Mouse (Mus musculus): ENCODE results near the gene Tmem161a. TPM values are rescaled to one million over a fixed set of nuclear protein-coding genes. Genes with fewer than 3 reads are reported as not detected.
A peak's percentile ranks its signal among the peaks of the same experiment; 100 is the strongest.

The Tmem161a gene
- 100 to 1,000 TPM in 1 of 2 experiments, 10 to 100 TPM in 1; 99.2 to 103 TPM for total RNA-seq (2021)

- DNase-seq, result peak; percentile 86 to 90
- intact Hi-C loops (cut with DNase I), result loop anchor here (2.0 kb wide), 1 partner anchor 41 kb away; the partner anchor contains the start of gene Nr2c2ap
These were observed at the start of gene Tmem161a for GRCm38 (mm10) chr8:70172043-70172681. Tmem161a (plus strand) TSS chr8:70172356.

- intact Hi-C loops (cut with DNase I), result loop anchor here (2.0 to 5.0 kb wide), 2 partner anchors 206 to 248 kb away; no protein-coding TSS in a partner anchor
- no peak for DNase-seq
These were observed 49.3 kb upstream of the Tmem161a start for GRCm38 (mm10) chr8:70122863-70123262.

GRCm38 (mm10) chr8:70124992-70125391, 47.2 kb upstream of the Tmem161a start:
- intact Hi-C loops (cut with DNase I), result loop anchor here (5.0 kb wide), 1 partner anchor 208 kb away; no protein-coding TSS in a partner anchor
- no peak for DNase-seq

GRCm38 (mm10) chr8:70128435-70128834, 43.7 kb upstream of the Tmem161a start:
- DNase-seq, result peak; percentile 68 to 77
- intact Hi-C loops (cut with DNase I), result no loop called here

- peak; percentile 37 to 40 for DNase-seq
- intact Hi-C loops (cut with DNase I), result no loop called here
These were observed 42.7 kb upstream of the Tmem161a start for GRCm38 (mm10) chr8:70129309-70129952.

GRCm38 (mm10) chr8:70130066-70130465, 42.1 kb upstream of the Tmem161a start:
- intact Hi-C loops (cut with DNase I), result loop anchor here (2.0 kb wide), 1 partner anchor 43 kb away; the partner anchor contains the start of gene Tmem161a
- no peak for DNase-seq

GRCm38 (mm10) chr8:70131166-70131883, 40.8 kb upstream of the Tmem161a start, which contains the start of gene Nr2c2ap:
Nr2c2ap (plus strand) TSS chr8:70131333.
- peak; percentile 83 to 84 for DNase-seq
- intact Hi-C loops (cut with DNase I), result loop anchor here (2.0 kb wide), 1 partner anchor 41 kb away; the partner anchor contains the start of gene Tmem161a

- intact Hi-C loops (cut with DNase I), result no loop called here
- DNase-seq, result no peak
These were observed 38.1 kb upstream of the Tmem161a start for GRCm38 (mm10) chr8:70134086-70134485.

GRCm38 (mm10) chr8:70134931-70135330, 37.2 kb upstream of the Tmem161a start:
- no peak for DNase-seq
- intact Hi-C loops (cut with DNase I), result no loop called here

GRCm38 (mm10) chr8:70136591-70136990, 35.6 kb upstream of the Tmem161a start:
- intact Hi-C loops (cut with DNase I), result no loop called here
- no peak for DNase-seq

- no peak for DNase-seq
- intact Hi-C loops (cut with DNase I), result no loop called here
These were observed 34.3 kb upstream of the Tmem161a start for GRCm38 (mm10) chr8:70137890-70138289.

GRCm38 (mm10) chr8:70139026-70139857, 32.9 kb upstream of the Tmem161a start, which contains the start of the genes Rfxank, Borcs8 and Mef2b:
Rfxank (minus strand) TSS chr8:70139154.
Borcs8 (plus strand) TSS chr8:70139499.
Mef2b (plus strand) TSS chr8:70139711.
- peak; percentile 97 to 98 for DNase-seq
- intact Hi-C loops (cut with DNase I), result no loop called here

- DNase-seq, result no peak
- intact Hi-C loops (cut with DNase I), result no loop called here
These were observed 32.2 kb upstream of the Tmem161a start for GRCm38 (mm10) chr8:70139981-70140380.

GRCm38 (mm10) chr8:70147678-70148607, 24.2 kb upstream of the Tmem161a start:
- intact Hi-C loops (cut with DNase I), result no loop called here
- DNase-seq, result no peak

- no peak for DNase-seq
These were observed 22.0 kb upstream of the Tmem161a start for GRCm38 (mm10) chr8:70150158-70150557.

GRCm38 (mm10) chr8:70152537-70153257, 19.5 kb upstream of the Tmem161a start:
- intact Hi-C loops (cut with DNase I), result no loop called here
- DNase-seq, result peak; percentile 21 to 47

More at GRCm38 (mm10) chr8:70150158-70150557, 22.0 kb upstream of the Tmem161a start:
- intact Hi-C loops (cut with DNase I), result no loop called here

GRCm38 (mm10) chr8:70157240-70157800, 14.8 kb upstream of the Tmem161a start:
- intact Hi-C loops (cut with DNase I), result no loop called here
- no peak for DNase-seq
